Mouse (Mus musculus): ENCODE data around the gene Gm47791. TPM values are rescaled to one million over a fixed set of nuclear protein-coding genes. Genes with fewer than 3 reads are reported as not detected.

Gm47791 gene
- polyA plus RNA-seq, 1 experiment from 2014 or later = not detected

DNA sequence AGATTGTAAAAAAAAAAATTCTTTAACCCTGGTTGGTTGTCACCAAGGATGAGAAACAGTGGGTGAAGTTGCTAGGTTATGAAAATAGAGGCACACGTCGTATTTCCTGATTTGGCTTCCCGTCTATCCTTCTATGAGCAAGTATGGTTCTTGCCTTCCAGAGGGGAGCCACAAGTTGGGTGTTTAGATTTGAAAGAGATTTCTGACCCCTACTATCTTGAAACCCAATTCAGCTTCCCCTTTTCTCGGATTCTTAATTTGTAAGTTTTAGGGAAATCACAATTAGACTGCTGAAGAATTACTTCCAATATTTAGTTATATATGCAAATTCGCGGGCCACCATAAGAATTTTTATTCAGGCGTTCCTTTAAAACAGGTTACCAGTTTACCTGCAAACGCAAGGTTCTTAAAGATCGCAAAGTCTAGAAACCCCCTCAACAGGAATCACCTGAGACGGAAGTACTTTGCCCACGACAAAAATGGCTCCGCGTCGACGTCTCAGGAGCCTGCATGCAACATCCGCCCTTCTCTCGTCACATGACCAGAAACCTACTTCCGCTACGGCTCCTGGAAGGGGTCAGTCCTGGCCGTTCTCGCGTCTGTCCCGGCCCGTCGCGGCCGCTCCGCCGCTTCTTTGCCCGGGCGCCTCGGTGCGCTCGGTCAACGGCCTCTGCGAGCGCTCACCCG is 46.6 kb downstream of the Gm47791 start, which contains the start of gene Mff:
TSS of gene Mff (plus strand) at position 552 of the 687 bp plus-strand sequence.
- peak; percentile 99 for ATAC-seq (ENCODE audit: insufficient number of reproducible peaks, insufficient read depth, low FRiP score, low read depth)
- H3K4me3 ChIP-seq (ENCODE audit: control insufficient read depth in 1 of 2, insufficient read depth in 1 of 2, low read depth in 1 of 2, low read length in 2 of 2) = peak within 1 kb of the TSS; percentile 73 to 81
- H3K27me3 ChIP-seq (ENCODE audit: control insufficient read depth, insufficient read depth, low read length) = peaks cover 10% of the 10 kb centered on the region; the same call in 1 of the 2 replicates
- no peaks in the 10 kb centered on the region for H3K9me3 ChIP-seq (ENCODE audit: control insufficient read depth, low read length)
- peak within 1 kb of the TSS; percentile 57 to 84 for H3K27ac ChIP-seq (replicated peaks in 1 of 2; ENCODE audit: control insufficient read depth in 1 of 2, insufficient read depth in 1 of 2, low read depth in 2 of 2, low read length in 2 of 2)
- H3K4me2 ChIP-seq (ENCODE audit: low read length) = peak within 1 kb of the TSS; percentile 88
- peaks cover 0 to 11% of the 10 kb centered on the region in 2 experiments; a peak in 3 of 4 replicates for H3K4me1 ChIP-seq (ENCODE audit: control insufficient read depth in 2 of 2, insufficient read depth in 2 of 2, low read length in 2 of 2)
- H3K9ac ChIP-seq (ENCODE audit: low read length) = peak within 1 kb of the TSS; percentile 97
- H3K36me3 ChIP-seq (ENCODE audit: control insufficient read depth, insufficient read depth, low read length) = peaks cover 23% of the 10 kb centered on the region
- 10% methylated on average over 38 of the region's 38 CpGs for WGBS

Other genes starting within 250 kb of the Gm47791 start
- gene Col4a4, start 184.4 kb downstream of the Gm47791 start, polyA plus RNA-seq (2014; fragmentation: Nextera tagmentation; extraction: Ambion mirVana) = 0.42 and 0.59 TPM in 2 replicates
- gene Col4a3, start 184.3 kb downstream of the Gm47791 start, polyA plus RNA-seq (2014; fragmentation: Nextera tagmentation; extraction: Ambion mirVana) = 0.55 and 0.72 TPM in 2 replicates
- gene Mff, start 46.4 kb downstream of the Gm47791 start, polyA plus RNA-seq (2014; fragmentation: Nextera tagmentation; extraction: Ambion mirVana) = 246 and 266 TPM in 2 replicates
- gene Tm4sf20, start 2.8 kb downstream of the Gm47791 start, polyA plus RNA-seq (2014; fragmentation: Nextera tagmentation; extraction: Ambion mirVana) = not detected in 2 replicates
- 38.6 and 44.6 TPM in 2 replicates for gene Agfg1, start 68.2 kb upstream of the Gm47791 start, polyA plus RNA-seq (2014; fragmentation: Nextera tagmentation; extraction: Ambion mirVana)
- gene A030005L19Rik, start 142.1 kb upstream of the Gm47791 start, polyA plus RNA-seq (2014; fragmentation: Nextera tagmentation; extraction: Ambion mirVana) = not detected in 2 replicates
- not detected in 2 replicates for gene A030014E15Rik, start 153.7 kb upstream of the Gm47791 start, polyA plus RNA-seq (2014; fragmentation: Nextera tagmentation; extraction: Ambion mirVana)
- not detected in 2 replicates for gene Gm6217, start 160.2 kb upstream of the Gm47791 start, polyA plus RNA-seq (2014; fragmentation: Nextera tagmentation; extraction: Ambion mirVana)
- gene A030003K21Rik, start 172.1 kb upstream of the Gm47791 start, polyA plus RNA-seq (2014; fragmentation: Nextera tagmentation; extraction: Ambion mirVana) = not detected in 2 replicates
- not detected in 2 replicates for gene Gm7544, start 184.8 kb upstream of the Gm47791 start, polyA plus RNA-seq (2014; fragmentation: Nextera tagmentation; extraction: Ambion mirVana)
- not detected in 2 replicates for gene Gm47955, start 189.0 kb upstream of the Gm47791 start, polyA plus RNA-seq (2014; fragmentation: Nextera tagmentation; extraction: Ambion mirVana)
- gene Gm47959, start 229.3 kb upstream of the Gm47791 start, polyA plus RNA-seq (2014; fragmentation: Nextera tagmentation; extraction: Ambion mirVana) = not detected in 2 replicates